Mouse (Mus musculus) lung, postnatal 0 days (tissue): ENCODE data around the gene Rab5c.

Experiments used
- CTCF ChIP-seq: IDR thresholded peaks from 2 replicates; pipeline ENCODE4 v1.5.1; 2016; ENCODE audit warnings: antibody characterized with exemption, mild to moderate bottlenecking
- EP300 ChIP-seq: IDR thresholded peaks from 2 replicates; pipeline ENCODE4 v1.6.1; 2016; ENCODE audit warnings: antibody characterized with exemption, mild to moderate bottlenecking, control low read depth

DNA sequence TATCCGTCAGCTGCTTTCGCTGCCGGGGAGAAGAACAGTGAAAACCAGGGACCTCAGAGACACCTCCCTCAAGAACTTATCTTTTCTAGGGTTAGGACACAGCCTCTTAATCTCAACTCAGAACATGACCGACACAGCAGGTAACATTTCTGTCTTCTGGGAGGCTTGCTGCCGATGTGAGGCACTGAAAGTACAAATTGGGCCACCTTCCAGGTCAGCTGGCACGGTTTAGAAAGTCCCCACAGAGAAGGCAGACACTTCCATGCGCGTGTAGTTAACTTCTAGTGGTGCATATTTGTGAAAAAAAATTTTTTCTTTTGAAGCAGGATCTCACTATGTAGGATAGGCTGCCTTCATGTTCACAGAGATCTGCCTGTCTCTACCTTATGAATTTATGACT is 46.3 kb upstream of the Rab5c start:
- TF ChIP-seq CTCF (no peak), EP300 (no peak)
